Mouse (Mus musculus): ENCODE data around the gene Orm2.

Orm2 gene

DNA sequence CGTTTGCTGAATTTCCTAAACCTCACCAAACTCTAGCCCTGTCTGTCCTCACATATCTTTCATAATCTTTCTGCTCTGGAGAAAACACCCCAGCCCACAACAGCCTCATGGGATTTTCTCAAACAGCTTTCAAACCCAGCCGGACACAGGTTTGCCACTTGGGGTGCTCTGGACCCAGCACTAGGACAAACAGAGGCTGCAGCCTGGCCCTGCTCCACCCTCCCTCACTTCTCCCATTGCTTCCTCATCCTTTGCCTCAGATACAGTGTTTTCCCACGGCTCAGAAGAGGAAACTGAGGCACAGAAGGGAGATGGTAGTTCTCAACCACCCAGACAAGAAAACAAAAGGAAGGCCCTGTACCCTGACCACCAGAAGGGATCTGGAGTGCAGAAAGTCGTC is 43.4 kb downstream of the Orm2 start:
- DNase-seq (ENCODE audit: low spot score): no peak

DNA sequence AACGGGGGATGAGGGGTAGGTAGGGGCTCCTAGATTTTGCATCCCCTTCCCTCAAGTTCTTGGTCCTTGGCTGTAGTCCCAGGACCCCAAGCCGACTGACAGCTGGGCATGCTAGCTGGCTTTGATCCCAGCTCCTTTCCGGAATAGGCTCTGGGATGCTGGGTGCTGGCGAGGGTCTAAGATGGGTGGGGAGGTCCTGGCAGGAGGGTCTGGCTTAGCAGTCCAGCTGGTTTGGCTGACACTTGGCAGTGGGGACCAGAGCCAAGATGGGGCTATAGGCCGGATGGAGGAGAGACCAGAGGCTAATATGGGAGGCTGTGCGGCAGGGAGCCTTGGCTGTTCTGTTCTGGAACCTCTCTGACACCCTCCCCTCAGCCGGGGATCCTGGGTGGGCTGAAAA is 46.0 kb downstream of the Orm2 start:
- no peak for DNase-seq (ENCODE audit: low spot score)

DNA sequence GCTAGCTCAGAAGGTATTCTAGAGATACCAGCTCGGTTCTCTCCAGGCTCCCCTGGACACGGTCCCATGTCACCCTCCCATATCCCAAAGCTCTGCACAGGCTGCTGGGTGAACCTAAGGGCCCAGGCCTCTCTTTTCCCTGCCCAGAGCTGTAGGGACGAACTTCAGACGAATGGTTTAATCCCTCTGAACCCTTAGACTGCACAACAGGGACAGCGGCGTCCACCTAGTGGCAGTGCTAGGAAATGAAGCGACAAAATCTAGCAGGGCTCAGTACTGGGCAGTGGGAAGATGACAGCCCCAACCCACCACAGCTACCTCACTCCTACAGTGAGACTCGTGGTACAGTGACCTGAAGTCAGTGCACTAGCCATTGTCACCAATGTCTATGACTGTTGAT is 46.4 kb downstream of the Orm2 start:
- no peak for DNase-seq (ENCODE audit: low spot score)

DNA sequence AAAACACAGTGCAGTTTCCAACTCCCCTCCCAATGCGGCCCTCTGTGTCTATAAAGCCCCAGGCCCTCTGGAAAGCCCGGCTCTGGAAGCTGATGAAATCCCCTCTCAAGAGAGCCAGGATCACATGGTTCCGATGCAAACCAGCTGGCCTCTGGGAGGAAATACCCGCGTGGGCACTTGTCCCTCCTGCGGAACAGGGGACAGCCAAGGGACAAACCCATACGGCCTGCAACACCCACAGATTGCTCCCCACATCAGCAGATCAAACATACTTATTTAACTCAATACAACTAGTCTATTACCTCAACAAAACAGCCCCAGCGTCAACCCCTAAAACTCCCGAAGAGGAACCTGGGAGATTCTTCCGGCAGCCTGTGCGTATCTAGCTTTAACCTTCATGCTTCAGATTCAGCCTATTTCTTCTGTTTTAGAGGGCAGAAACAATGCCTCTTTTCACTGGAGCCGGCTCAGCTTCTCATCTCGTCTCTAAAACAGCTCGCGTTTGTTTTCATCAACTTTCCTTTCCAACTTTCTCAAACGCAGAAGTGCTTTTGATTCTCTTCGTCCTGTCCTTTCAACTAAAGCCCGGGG is 47.2 kb downstream of the Orm2 start:
- no peak for DNase-seq (ENCODE audit: low spot score)

DNA sequence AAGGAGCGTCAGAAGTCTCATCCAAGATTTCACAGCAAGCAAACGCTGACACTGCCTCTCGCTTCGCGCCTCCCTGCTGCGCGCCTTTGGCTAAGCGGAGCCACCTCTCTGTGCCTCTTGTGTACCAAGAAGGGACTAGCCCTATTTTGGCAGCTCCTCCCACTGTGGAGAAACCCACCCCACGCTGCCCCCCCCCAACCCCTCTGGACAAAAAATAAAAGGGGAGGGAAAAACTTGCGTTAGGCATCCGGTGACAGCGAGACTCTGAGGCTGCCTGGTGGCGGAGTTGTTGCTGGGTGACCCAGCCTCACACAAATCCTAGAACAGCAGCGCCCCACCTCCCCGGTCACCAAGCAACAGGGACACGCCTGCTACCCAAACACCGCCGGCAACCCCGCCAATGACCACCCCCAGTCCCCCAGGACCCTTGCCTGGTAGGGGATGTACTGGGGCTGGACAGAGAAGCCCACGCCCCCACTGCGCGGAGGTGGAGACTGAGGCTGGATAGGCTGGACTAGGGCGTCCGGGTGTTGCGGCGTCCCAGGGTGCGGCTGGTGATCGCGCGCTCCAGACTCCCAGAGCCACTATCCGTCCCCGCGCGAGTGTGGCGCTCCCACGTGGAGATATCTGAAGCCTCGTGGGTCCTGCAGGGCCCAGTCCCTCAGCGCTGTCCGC is 47.8 kb downstream of the Orm2 start:
- peak; percentile 29 for DNase-seq (ENCODE audit: low spot score)

DNA sequence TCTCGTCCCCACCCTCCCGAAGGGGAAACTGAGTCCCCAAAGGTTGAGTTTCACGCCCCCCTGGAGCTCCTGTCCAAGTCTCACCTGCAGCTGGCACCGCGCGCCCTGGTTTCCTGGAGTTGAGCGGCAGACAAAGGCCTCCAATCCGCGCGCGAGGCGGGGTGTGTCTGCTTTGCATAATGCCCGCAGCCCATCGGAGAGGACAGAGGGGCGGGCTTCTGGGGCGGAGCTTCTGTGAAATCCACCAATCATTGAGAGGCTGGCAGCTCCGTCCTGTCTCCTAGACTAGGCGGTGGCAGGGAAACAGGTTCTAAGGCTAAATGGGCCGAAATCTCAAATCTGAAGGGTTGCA is 48.3 kb downstream of the Orm2 start:
- peak; percentile 86 for DNase-seq (ENCODE audit: low spot score)

DNA sequence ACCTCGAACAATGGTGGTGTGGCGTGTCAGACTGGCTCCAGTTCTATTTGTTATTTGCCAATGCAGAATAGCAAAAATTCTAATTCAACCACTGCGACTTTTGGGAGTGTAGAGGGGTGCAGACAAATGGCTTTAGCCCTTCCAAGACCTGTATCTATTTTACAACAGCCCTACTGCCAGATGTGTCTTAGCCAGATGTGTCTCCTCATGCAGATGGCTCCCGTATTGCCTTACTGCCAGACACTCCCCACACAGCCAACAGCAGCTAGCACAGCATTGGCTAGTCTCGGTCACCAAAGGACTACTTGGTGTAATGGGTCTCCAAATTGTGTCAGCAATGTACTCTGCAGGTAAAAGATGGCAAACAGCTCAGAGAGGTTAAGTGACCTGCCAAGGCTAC is 49.0 kb downstream of the Orm2 start:
- no peak for DNase-seq (ENCODE audit: low spot score)

DNA sequence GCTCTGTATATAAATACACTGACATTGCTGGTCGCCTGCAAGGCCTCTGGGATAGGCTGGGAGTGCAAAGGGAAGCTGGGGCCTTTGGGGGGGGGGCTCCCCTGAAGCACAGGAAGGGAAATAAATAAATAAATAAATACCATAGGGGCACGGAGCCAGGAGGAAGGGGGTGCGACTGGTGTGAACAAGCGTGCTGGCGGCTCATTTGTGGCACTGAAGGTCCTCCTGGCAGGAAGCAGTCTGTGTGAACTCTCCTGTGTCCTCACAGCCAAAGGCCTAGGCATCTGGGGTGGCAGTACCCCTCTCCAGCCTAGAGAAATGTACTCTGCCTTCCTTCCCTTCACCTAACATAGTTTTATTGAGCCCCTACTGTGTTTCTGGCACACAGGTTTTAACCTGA is 52.7 kb downstream of the Orm2 start:
- no peak for DNase-seq (ENCODE audit: low spot score)
